Mouse (Mus musculus): Measurements from ENCODE around the gene Fam196b.

DNA sequence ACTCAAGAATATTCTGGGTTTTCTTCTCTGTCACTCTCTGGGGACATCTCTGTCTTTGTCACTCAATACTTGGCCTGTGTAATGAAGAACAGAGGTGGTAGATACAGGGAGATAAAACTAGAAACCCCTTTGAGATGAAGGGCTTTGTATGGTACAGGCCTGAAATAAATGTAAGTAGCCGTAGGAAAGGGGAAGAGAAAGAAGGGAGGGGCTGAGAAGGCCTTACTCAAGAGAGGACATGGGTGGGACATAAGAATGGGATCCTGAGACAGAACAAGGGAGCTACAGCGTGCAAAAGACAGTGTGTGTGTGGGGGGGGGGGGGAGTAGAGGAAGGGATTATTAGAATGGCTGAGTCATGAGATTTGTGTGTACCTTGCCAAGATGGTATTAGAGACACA is 5.3 kb upstream of the Fam196b start:
- no peak for TF ChIP-seq CTCF (IDR thresholded peaks at IDR 0.05; ENCODE audit: low read depth)
- no peak for TF ChIP-seq EP300 (optimal IDR thresholded peaks at IDR 0.05)
